Mouse (Mus musculus) embryonic fibroblast, embryonic 13.5 days (primary cell): ENCODE measurements around the gene Cpt1b.

Experiments used
- CTCF ChIP-seq: IDR thresholded peaks from 2 replicates; pipeline ENCODE4 v1.5.1; 2011; ENCODE audit warnings: mild to moderate bottlenecking, control low read depth, low read length, moderate library complexity, borderline replicate concordance; ENCODE audit not compliant: insufficient read depth
- POLR2A ChIP-seq: IDR thresholded peaks from 2 replicates; pipeline ENCODE4 v1.6.1; 2011; ENCODE audit warnings: low read depth, mild to moderate bottlenecking, control low read depth, low read length, moderate library complexity

GRCm38 (mm10) chr15:89435878-89436277 is 10.2 kb upstream of the Cpt1b start:
- TF ChIP-seq CTCF (no peak), POLR2A (no peak)
